Mouse (Mus musculus) adrenal gland, postnatal 10 days (tissue): ENCODE data around the gene Tmtc2. TPM values are rescaled to one million over a fixed set of nuclear protein-coding genes. Genes with fewer than 3 reads are reported as not detected.

Experiments used
- DNase-seq: peaks from one replicate; pipeline ENCODE4 v3.0.0; 2021; ENCODE audit warnings: mixed read lengths
- long read RNA-seq, 2 experiments: library from polyadenylated mRNA; stranded (forward); transcript quantifications; one replicate each; pipeline ENCODE4 v2.0.0; 2021
- total RNA-seq, 2 experiments: library from RNA; stranded (reverse); gene quantifications; 2 replicates each; pipeline ENCODE4 v1.2.3; 2021

Gene Tmtc2
- 1 to 10 TPM; 8.7 to 9.7 TPM for total RNA-seq
- long read RNA-seq, experiment 1, partial matches to known transcripts: 2 of 8 reads
- long read RNA-seq, experiment 1, other reads (novel, unspliced or antisense): 6 of 8 reads
- long read RNA-seq, experiment 2, partial matches to known transcripts: 0 of 1 reads
- long read RNA-seq, experiment 2, other reads (novel, unspliced or antisense): 1 of 1 reads

DNA sequence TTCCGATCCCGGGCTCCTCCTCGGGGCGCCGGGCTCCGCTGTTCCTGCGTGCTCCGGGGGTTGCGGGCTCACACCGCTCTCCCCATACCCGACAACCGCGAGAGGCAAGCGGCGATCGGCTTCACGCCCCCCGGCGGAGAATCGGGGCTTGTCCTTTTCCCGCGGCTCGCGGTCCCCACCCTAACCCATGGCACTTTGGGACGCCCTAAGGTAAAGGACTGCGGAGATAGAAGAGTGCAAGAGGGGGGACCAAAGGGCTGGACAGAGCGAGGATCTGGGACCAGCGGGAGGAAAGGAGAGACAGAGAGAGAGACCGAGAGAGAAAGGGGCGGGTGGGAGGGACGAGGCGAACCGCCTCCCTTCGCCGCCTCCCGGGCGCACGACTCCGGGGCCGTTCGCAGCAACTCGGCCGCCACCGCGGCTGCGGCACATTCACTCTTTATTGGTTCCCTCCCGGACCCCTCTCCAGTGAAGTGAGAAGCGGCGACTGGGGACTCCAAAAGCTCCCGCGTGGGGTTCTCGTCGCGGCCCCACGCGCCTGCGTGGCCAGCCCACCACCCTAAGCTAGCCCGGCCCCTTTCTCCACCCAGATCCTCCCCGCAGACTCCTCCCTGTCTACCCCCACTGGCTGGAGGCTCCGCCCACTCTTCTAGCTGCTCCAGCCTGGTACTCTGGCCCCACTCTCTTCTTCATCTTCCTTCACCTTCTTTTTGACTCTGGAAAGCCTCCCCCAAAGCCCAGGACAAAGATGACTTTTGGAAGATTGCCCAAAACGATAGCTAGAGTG lies at the start of gene Tmtc2:
Tmtc2 (minus strand) TSS at position 544 of the 787 bp plus-strand sequence.
- peak; percentile 92 for DNase-seq

DNA sequence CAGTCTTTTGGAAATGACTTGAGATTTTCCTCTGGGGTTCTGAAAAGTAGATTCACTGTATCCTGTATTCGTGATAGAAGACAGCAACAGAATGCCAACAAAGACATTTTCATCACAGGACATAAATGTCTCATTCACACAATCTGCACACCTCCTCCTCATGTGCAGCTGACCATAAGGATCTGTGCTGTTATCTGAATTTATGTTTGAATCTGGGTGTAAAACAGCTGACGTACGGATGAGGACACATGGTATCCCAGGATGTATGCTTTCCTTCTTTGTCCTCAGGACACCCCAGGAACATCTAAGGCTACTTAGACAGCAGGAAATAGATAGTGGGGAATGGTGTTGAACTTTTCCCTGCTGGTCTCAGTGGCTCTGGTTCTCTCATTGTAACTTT lies 37.9 kb upstream of the Tmtc2 start:
- DNase-seq: no peak

DNA sequence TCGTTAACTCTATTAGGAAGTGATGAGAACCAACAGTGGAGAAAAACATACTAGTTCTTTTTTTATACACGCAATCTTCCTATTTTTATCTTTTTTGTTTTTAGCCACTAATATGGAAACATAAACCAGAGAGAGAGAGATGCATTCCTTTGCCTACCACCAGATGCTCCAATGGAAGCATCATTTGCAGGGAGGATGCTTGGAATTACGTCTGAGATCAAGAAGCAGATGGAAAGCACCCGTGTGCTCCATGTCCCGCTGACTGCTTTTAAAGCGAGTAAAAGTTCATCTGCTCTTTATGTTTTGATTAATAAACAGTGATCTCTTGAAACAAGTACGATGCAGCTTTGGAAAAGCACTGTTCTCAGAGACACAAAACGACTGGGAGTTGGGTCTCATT lies 24.6 kb upstream of the Tmtc2 start:
- no peak for DNase-seq

DNA sequence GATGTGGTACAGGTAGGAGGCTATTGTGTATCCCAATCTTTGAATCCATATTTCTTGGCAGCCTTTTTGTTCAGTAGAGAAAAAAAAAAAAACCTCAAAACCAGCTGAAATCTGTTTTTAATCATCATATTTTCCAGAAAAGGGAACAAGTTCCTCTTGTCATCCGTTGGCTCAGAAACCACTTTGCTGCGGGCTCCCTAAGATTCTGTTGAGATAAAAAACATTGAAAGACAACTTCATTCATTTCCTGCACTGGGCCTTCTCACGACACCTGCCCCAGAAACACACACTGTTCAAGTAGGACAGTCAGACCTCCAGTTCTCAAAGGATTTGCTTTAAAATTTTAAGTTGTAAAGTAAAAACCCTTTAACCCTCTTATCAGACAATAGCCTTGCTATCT lies 23.0 kb upstream of the Tmtc2 start:
- no peak for DNase-seq

DNA sequence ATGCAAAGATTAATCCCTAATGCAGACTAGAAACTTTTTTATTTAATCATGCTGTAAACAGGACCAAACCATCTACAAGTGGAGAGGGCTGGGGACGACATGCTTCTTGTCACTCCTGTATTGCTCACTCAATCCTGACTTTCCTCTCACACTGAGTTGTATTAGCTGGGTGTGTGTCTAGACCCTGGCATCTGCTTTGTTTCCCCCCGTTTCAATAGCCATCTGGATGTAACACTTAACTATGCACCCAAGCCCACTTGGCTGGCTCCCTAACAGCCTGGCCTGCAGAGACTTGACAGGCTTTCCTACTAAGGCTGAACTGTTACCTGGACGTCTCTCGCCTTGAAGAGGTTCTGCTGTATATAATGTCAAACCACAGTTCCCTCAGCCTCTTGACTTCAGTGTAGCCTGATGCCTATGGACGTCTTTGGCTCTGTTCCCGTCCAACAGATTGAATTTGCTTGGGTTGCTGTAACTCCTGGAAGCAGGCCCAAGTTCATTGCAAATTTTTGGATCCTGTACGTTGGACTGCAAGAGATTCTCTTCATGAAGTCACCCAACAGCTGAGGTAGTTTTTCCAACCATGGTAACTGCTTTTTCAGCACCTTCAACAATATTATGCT lies 21.3 kb upstream of the Tmtc2 start:
- DNase-seq: peak; percentile 11

DNA sequence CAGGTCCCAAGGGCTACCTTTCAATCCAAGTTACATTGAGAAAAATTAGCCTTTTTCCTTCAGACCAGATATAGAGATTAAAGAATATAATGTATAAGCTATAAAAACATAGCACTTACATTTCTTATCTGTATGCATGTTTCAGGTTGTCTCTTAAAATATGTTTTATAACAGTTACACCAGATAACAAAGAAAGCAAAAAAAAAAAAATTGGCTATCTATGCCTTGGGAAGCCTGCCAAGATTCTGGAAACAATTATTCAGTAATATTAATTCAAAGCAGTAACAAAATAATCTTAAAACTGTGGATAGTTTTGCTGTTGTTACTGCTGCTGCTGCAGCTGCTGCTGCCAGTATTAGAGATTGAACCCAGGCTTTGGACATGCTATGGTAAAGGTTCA lies 13.9 kb upstream of the Tmtc2 start:
- DNase-seq: no peak

DNA sequence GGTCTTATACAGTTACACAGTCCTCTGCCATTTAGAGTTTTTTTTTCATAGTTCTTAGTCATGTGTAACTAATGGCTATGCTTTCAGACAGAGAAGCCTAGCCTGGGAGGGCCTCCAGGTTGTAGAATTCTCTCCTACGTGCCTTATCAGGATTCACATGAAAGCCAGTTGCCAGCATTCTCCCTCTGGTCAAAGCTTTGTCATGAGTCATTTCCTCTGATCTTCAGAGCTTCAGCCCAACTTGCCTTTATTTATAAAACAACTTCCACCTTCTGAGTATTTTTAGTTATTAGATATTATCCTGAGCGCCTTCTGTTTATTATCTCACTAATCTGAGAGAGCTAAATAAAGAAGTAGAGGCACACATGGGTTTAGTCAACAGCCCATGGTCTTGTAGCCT lies 5.1 kb upstream of the Tmtc2 start:
- DNase-seq: no peak

DNA sequence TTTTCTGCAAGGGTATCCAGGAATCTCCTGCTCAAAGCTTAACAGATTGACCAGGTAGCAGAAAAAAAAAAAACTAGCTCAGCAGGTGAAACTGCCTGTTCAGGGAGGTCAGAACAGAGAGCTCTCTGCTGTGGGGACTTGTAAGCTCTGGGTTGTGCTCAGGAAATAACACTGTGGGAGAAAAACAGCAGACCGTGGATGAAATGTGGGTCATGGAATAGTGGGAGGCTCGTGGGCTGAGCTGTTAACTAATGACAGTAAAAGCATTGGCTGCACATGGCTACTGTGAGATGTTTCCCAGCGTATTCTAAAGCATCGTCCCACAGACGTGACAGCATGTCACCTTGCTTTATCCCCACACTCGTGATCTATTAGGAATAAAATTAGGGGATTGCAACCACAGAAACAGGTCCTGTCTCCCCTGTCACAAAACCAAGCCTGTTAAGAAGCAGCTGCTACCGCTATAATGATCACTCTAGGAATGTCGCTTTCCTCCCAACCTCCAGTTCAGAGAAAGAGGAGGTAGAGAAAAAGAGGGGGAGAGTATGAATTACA lies 4.1 kb upstream of the Tmtc2 start:
- DNase-seq: no peak

DNA sequence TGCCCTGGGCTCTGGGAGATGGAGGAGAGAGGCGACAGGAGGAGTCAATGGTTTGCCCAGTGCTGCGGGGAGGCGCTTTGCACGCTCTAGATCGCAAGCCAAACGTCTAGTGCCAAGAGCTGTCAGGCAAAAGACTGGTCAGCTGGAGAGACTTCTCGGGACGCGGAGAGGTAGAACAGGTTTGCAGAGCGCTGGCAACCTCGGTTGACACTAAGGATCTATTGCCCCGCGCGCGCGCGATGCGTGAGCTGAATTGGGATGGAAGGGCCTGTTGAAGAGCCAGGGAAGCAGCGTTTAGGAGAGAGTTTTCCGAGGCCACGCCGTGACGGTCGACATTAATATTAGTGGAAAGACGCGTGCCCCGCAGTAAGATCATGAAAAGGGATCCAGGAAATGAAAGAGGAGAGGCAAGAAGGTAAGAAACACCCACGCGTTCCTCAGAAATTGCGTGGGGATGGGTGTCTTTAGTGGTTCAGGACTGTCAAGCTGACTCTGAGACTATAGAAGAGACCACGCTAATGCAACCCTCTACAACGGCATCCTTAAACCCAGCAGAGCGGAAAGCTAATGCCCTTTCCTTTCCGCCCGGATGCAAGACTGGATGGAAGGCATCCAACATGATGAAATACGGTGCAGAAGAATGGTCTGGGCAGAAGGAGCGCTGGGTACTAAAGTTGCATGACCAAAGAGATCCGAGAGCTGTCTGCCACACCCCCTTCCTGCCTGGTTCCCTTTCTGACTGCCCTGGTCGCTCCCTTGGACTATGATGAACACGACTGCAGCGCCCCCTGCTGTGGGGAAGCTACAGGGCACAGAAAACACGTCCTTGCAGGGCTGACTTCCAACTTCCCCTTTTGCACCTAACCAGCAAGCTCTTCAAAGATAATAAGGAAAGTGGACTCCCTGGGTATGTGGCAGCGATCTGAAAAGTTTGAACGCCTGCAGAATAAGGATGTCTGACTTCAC lies 727 bp upstream of the Tmtc2 start:
- peak; percentile 97 for DNase-seq

DNA sequence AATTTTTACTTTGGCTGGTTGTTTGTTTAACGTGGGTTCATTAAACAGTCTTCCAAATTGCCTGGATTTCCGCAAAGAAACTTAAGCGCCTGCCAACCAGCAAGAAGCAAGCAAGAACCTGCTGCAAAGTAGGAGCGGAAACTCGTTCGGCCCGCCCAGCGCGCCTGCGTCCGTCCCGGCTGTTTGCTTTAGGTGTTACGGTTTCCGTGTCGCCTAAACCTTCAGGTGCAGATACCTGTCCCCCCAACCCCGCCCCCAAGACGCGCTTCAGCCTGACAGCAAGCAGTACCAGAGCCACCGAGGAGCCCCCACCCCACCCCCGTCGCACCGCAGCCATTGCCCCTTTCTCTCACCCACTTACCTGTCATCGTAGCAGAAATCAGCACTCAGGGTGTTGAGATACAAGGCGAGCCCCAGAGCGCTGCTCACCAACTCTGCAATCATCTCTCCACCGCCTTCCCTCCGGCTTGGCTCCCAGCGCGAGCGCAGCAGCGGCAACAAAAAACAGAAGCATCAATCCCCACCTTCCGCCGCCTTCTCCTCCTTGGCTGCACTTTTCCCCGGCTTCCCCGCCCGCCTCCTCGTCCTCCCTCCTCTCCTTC lies 844 bp downstream of the Tmtc2 start:
- peak; percentile 67 for DNase-seq

DNA sequence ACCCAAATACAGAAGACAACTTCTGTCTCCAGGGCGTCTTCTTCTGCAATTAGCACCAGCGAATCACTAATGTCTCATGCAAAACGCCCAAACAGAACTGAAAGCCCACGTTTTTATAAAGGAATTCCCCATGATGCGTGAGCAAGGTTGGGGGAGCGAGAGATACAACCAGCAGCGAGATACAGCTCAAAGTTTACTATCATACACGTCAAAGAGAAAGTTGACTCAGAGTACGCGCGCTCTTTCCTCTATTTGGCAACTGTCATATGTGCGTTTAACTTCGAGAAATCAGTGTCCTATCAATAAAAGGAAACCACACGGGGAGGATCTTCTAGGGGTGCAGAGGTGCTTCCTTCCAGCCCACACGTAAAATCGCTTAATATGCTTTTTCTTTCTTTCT lies 1.4 kb downstream of the Tmtc2 start:
- DNase-seq: peak; percentile 14

DNA sequence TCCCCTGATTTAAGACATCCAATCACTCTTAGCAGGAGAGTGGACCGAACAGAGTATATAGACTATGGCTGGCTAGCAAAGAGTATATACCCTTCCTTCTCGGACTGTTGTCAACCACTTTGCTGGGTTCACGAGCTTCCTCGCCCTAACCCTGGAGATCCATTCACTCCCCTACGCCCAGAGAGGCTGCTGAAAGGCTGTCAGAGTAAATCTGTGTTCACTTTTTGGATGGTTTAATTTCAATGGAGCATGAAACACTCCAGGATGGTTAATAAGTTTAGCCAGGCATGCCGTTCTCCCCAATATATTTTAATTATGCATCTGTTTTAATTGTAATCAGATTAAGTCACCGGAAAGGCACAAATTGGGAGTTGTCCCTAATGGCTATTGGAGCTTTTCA lies 1.9 kb downstream of the Tmtc2 start:
- DNase-seq: no peak

DNA sequence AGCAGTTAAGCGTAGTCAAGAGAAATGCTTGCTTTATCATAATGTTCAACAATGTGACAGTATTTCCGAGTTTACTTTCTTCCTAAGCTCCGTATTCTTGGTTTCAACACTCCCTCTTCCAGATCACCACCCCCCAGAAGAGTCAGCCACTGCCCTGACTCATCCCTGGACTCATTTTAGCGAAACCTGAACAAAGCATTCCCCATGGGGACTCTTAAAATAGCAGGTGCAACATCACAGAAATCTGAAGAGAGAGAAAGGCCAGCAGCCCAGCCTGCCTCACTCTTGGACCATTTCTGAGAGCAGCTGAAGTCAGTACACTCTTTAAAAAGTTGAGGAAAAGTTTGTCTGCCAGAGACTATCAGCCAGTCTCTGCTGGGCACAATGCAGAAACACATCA lies 2.4 kb downstream of the Tmtc2 start:
- DNase-seq: no peak

DNA sequence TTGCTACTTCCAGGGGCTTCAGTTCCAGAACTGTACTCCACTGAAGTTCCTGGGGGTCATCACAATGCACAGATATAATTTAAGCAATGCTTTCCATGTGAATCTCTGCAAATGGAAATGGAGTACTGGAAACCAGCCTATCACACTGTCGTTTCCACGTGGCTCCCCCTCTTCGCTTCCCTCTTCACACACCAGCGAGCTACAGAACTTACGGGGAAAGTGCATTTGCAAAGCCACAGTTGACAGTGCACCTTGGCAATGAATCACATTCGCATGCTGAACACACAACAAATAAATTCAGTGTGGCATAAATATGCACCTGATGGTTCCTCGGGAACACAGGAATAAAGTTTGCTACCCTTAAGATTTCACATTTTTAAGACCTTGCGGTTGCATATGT lies 3.2 kb downstream of the Tmtc2 start:
- no peak for DNase-seq

DNA sequence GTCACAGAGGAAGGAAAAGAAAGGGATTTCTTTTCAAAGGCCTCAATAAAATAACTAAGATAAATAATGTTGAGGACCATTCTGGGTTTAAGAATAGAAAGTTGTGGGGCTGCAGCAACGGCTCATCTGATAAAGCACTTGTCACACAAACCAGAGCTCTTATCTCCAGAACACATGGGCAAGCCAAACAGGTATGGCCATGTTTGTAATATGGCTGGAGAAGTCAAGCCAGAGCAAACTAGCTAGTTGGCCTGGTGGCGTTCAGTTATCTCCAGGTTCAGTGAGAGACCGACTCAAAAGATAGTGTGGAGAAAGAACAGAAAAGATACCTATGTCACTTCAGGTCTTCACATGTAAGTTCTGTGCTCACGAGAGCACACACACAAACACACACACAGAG lies 4.7 kb downstream of the Tmtc2 start:
- DNase-seq: no peak

DNA sequence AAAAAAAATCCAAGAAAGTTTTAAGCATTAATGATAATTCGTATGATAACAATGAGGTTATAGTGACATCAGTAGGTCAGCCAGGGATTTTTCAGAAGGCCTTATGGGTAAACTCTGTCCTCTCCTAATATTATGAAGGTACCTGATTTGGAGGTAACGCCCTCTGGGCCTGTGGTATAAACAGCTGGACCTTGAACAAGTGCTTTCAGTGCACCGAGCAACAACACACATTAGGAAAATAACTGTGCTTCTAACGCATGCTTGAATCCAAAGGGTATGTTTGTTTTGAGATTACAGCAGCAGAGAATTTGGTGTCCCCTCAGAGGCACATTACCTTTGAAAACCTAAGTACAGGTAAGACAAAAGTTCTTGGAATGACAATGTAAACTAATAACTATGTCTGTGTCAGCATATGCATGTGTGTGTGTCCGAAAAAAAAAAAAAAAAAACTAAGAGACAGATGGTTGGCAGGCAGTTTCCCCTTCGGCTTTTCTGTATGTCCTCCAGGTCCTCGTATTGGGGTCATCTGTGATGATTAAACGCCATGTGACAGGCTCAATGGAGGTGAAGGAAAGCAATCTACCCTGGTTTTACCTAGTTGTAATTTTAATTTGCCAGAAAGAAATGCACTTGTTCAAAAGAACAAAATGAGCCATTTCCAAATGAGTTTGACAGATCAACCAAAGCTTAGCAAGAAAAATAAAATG lies 6.3 kb downstream of the Tmtc2 start:
- no peak for DNase-seq

DNA sequence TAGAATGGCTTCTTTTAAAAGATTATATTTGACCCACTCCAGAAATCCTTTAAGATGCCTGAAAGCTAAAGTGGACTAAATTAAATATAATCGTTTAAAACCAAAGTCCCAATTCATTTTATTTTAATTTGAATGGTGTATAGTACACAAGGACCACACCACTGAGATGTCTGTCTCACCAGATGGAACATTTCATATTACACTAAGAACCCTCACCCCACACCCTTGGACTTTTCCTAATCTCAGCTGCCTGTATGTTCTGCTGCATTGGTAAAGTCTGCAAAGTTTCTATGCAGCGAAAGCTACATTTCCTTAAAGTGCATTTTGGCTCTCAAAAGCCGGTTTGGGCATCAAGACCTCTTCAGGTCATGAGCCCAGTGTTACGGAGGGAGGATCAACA lies 12.7 kb downstream of the Tmtc2 start:
- DNase-seq: no peak

DNA sequence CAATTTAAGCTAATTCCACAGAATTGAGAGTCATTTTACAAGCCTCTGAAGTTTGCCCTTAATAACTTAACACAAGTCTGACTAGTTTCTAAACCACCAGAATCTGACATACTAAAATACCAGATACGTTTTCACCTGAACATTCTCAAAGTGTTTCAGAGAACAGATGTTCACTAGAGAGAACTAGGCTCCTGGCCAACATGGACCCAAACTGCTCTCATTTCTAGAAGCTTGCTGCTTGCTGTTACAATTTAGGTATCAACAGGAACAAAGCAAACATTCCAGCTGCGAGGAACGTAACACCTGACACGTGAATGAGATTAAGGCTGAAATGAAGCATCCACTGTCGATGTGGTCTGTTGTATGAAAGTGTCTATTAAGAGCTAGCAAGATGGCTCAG lies 16.7 kb downstream of the Tmtc2 start:
- DNase-seq: no peak

DNA sequence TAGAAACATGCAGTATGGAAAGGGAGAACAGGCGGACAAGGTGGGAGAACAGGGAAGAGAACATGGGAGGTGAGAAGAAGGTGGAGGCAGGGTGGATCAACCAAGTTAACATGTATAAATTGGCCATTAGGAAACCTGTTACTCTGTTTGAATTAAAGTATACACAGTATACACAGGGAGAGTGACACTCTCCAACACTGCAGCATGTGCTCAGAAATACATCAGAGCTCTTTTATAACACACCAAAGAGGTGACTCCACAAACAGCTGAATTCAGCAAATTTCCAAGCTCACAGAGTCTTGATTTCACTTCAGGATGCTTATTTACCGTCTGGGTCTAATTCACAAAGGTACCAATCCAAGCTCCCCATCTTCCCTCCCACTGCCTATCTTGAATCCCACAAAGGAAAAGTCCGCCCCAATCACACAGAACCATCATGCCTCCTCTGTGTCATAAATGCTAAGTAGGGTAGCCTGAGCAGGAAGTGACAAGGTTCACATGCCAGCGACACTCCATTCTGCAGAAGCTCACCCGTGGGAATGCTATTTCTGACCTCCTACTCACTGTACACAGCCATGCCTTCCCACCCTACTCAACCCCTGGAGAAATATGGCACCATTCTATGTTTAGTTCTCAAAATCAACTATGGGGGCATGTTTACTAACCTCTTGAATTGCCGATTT lies 17.2 kb downstream of the Tmtc2 start:
- no peak for DNase-seq

DNA sequence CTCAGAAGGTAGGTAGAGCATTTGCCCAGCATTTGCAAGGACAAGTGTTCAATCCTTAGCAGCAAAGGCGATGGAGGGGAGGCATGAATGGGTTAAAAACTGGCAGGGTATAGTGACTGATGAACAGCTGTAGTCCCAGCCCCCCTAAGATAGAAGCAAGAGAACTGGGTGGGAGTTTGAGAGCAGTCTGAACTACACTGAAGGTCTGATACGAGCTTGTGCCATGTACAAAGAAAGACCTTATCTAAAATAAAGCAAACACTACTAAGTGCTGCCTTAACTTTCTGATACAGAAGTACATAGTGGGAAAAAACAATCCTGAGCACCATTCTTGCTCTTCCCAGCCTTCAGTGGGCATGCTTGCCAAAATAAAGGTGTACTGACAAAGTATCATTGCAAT lies 20.1 kb downstream of the Tmtc2 start:
- DNase-seq: no peak

DNA sequence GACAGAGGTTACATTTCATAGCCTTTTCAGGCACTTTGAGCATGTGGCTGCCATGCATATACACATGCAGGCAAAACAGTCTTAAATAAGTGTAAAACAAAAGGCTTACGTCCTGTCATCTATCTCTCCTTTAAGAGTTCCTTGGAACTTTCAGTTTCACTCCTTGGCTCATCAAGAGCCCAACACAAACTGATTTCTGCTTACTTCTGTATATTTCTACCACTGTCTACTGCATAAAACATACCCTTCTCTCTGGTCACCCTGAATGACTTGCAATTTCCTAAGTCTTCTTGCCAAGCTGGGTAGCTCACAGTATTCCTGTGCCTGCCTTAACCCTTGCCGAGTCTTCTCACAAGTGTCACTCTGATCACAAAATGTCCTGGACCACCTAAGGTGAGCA lies 26.2 kb downstream of the Tmtc2 start:
- no peak for DNase-seq
